Mouse (Mus musculus): ENCODE data around the gene Cdk15. TPM values are rescaled to one million over a fixed set of nuclear protein-coding genes. Genes with fewer than 3 reads are reported as not detected.

Gene Cdk15
- total and polyA plus RNA-seq, 2 experiments, result not detected

GRCm38 (mm10) chr1:59237614-59238211, 19.0 kb upstream of the Cdk15 start:
- TF ChIP-seq CTCF (IDR thresholded peaks at IDR 0.05; ENCODE audit: low read depth, low read length), result peak; percentile 68
- no peak for TF ChIP-seq POLR2A (IDR thresholded peaks at IDR 0.05; ENCODE audit: extremely low read depth, insufficient read depth, low read length)
- peak overlapping the region; percentile 60 for H3K4me3 ChIP-seq (ENCODE audit: insufficient read depth, low read depth, low read length)
- peak overlapping the region; percentile 58 for H3K9ac ChIP-seq (ENCODE audit: low read depth, low read length)
- H3K79me2 ChIP-seq (ENCODE audit: control insufficient read depth, insufficient read depth, low read length), result peaks cover 21% of the 10 kb centered on the region
- DNase-seq (ENCODE audit: extremely low read depth, low read depth, low spot score), result peak; percentile 77
- H3K36me3 ChIP-seq (ENCODE audit: control insufficient read depth, insufficient read depth, low read length), result no peaks in the 10 kb centered on the region
- under 1% methylated on average over 19 of the region's 19 CpGs for WGBS
- no peaks in the 10 kb centered on the region for H3K27me3 ChIP-seq (ENCODE audit: control insufficient read depth, insufficient read depth, low read length)
- peaks cover 13% of the 10 kb centered on the region for H3K4me1 ChIP-seq (ENCODE audit: control insufficient read depth, insufficient read depth, low read length)
- H3K27ac ChIP-seq (replicated peaks; ENCODE audit: insufficient read depth, low read depth, low read length), result peak overlapping the region; percentile 20

- no peak for TF ChIP-seq POLR2A (IDR thresholded peaks at IDR 0.05; ENCODE audit: extremely low read depth, insufficient read depth, low read length)
- no peak for TF ChIP-seq CTCF (IDR thresholded peaks at IDR 0.05; ENCODE audit: low read depth, low read length)
- H3K4me1 ChIP-seq (ENCODE audit: control insufficient read depth, insufficient read depth, low read length), result no peaks in the 10 kb centered on the region
- H3K79me2 ChIP-seq (ENCODE audit: control insufficient read depth, insufficient read depth, low read length), result no peaks in the 10 kb centered on the region
- no peaks in the 10 kb centered on the region for H3K36me3 ChIP-seq (ENCODE audit: control insufficient read depth, insufficient read depth, low read length)
- 74% methylated on average over 2 of the region's 2 CpGs for WGBS
- H3K27ac ChIP-seq (replicated peaks; ENCODE audit: insufficient read depth, low read depth, low read length), result no peak overlapping the region
- DNase-seq (ENCODE audit: extremely low read depth, low read depth, low spot score), result no peak
- no peaks in the 10 kb centered on the region for H3K27me3 ChIP-seq (ENCODE audit: control insufficient read depth, insufficient read depth, low read length)
- no peak overlapping the region for H3K9ac ChIP-seq (ENCODE audit: low read depth, low read length)
- H3K4me3 ChIP-seq (ENCODE audit: insufficient read depth, low read depth, low read length), result no peak overlapping the region
Observed at GRCm38 (mm10) chr1:59243770-59244169, 12.9 kb upstream of the Cdk15 start.

GRCm38 (mm10) chr1:59247602-59248001, 9.1 kb upstream of the Cdk15 start:
- H3K27me3 ChIP-seq (ENCODE audit: control insufficient read depth, insufficient read depth, low read length), result no peaks in the 10 kb centered on the region
- no peak overlapping the region for H3K9ac ChIP-seq (ENCODE audit: low read depth, low read length)
- H3K36me3 ChIP-seq (ENCODE audit: control insufficient read depth, insufficient read depth, low read length), result no peaks in the 10 kb centered on the region
- WGBS, result 12% methylated on average over 9 of the region's 9 CpGs
- no peak for TF ChIP-seq POLR2A (IDR thresholded peaks at IDR 0.05; ENCODE audit: extremely low read depth, insufficient read depth, low read length)
- peak; percentile 80 for TF ChIP-seq CTCF (IDR thresholded peaks at IDR 0.05; ENCODE audit: low read depth, low read length)
- no peaks in the 10 kb centered on the region for H3K79me2 ChIP-seq (ENCODE audit: control insufficient read depth, insufficient read depth, low read length)
- no peak for DNase-seq (ENCODE audit: extremely low read depth, low read depth, low spot score)
- H3K27ac ChIP-seq (replicated peaks; ENCODE audit: insufficient read depth, low read depth, low read length), result no peak overlapping the region
- no peak overlapping the region for H3K4me3 ChIP-seq (ENCODE audit: insufficient read depth, low read depth, low read length)
- H3K4me1 ChIP-seq (ENCODE audit: control insufficient read depth, insufficient read depth, low read length), result no peaks in the 10 kb centered on the region

- no peak for DNase-seq (ENCODE audit: extremely low read depth, low read depth, low spot score)
- H3K4me3 ChIP-seq (ENCODE audit: insufficient read depth, low read depth, low read length), result no peak overlapping the region
- H3K27ac ChIP-seq (replicated peaks; ENCODE audit: insufficient read depth, low read depth, low read length), result no peak overlapping the region
- WGBS, result 12% methylated on average over 7 of the region's 7 CpGs
- H3K79me2 ChIP-seq (ENCODE audit: control insufficient read depth, insufficient read depth, low read length), result no peaks in the 10 kb centered on the region
- no peak for TF ChIP-seq CTCF (IDR thresholded peaks at IDR 0.05; ENCODE audit: low read depth, low read length)
- TF ChIP-seq POLR2A (IDR thresholded peaks at IDR 0.05; ENCODE audit: extremely low read depth, insufficient read depth, low read length), result no peak
- H3K9ac ChIP-seq (ENCODE audit: low read depth, low read length), result no peak overlapping the region
- H3K36me3 ChIP-seq (ENCODE audit: control insufficient read depth, insufficient read depth, low read length), result no peaks in the 10 kb centered on the region
- no peaks in the 10 kb centered on the region for H3K4me1 ChIP-seq (ENCODE audit: control insufficient read depth, insufficient read depth, low read length)
- H3K27me3 ChIP-seq (ENCODE audit: control insufficient read depth, insufficient read depth, low read length), result peaks cover 3% of the 10 kb centered on the region; the same call in 1 of the 2 replicates
Observed at GRCm38 (mm10) chr1:59252762-59253161, 3.9 kb upstream of the Cdk15 start.

GRCm38 (mm10) chr1:59253301-59253909, 3.3 kb upstream of the Cdk15 start:
- H3K4me3 ChIP-seq (ENCODE audit: insufficient read depth, low read depth, low read length), result no peak overlapping the region
- H3K27me3 ChIP-seq (ENCODE audit: control insufficient read depth, insufficient read depth, low read length), result peaks cover 5% of the 10 kb centered on the region; the same call in 1 of the 2 replicates
- no peaks in the 10 kb centered on the region for H3K79me2 ChIP-seq (ENCODE audit: control insufficient read depth, insufficient read depth, low read length)
- WGBS, result 12% methylated on average over 16 of the region's 18 CpGs
- no peaks in the 10 kb centered on the region for H3K36me3 ChIP-seq (ENCODE audit: control insufficient read depth, insufficient read depth, low read length)
- H3K4me1 ChIP-seq (ENCODE audit: control insufficient read depth, insufficient read depth, low read length), result no peaks in the 10 kb centered on the region
- TF ChIP-seq POLR2A (IDR thresholded peaks at IDR 0.05; ENCODE audit: extremely low read depth, insufficient read depth, low read length), result no peak
- TF ChIP-seq CTCF (IDR thresholded peaks at IDR 0.05; ENCODE audit: low read depth, low read length), result no peak
- H3K9ac ChIP-seq (ENCODE audit: low read depth, low read length), result no peak overlapping the region
- DNase-seq (ENCODE audit: extremely low read depth, low read depth, low spot score), result no peak
- H3K27ac ChIP-seq (replicated peaks; ENCODE audit: insufficient read depth, low read depth, low read length), result no peak overlapping the region

GRCm38 (mm10) chr1:59257736-59258135, 1.0 kb downstream of the Cdk15 start:
- WGBS, result 84% methylated on average over 3 of the region's 3 CpGs
- Histone ChIP-seq H3K4me1 (ENCODE audit: control insufficient read depth, insufficient read depth, low read length) (no peaks in the 10 kb centered on the region), H3K79me2 (ENCODE audit: control insufficient read depth, insufficient read depth, low read length) (no peaks in the 10 kb centered on the region), H3K27me3 (ENCODE audit: control insufficient read depth, insufficient read depth, low read length) (peaks cover 5% of the 10 kb centered on the region; the same call in 1 of the 2 replicates), H3K27ac (replicated peaks; ENCODE audit: insufficient read depth, low read depth, low read length) (no peak overlapping the region), H3K9ac (ENCODE audit: low read depth, low read length) (no peak overlapping the region), H3K36me3 (ENCODE audit: control insufficient read depth, insufficient read depth, low read length) (no peaks in the 10 kb centered on the region), H3K4me3 (ENCODE audit: insufficient read depth, low read depth, low read length) (no peak overlapping the region)
- TF ChIP-seq CTCF (IDR thresholded peaks at IDR 0.05; ENCODE audit: low read depth, low read length) (no peak), POLR2A (IDR thresholded peaks at IDR 0.05; ENCODE audit: extremely low read depth, insufficient read depth, low read length) (no peak)
- no peak for DNase-seq (ENCODE audit: extremely low read depth, low read depth, low spot score)
